Mouse (Mus musculus): ENCODE data around the gene Dock8. TPM values are rescaled to one million over a fixed set of nuclear protein-coding genes. Genes with fewer than 3 reads are reported as not detected.
A peak's percentile ranks its signal among the peaks of the same experiment; 100 is the strongest.
"Not testable (repeated sequence)": the region's sequence is repeated elsewhere in the genome, so short reads cannot be mapped to it uniquely, and the experiment has no call there.

Dock8 gene
- total RNA-seq, 1 experiment: 0.49 TPM

DNA sequence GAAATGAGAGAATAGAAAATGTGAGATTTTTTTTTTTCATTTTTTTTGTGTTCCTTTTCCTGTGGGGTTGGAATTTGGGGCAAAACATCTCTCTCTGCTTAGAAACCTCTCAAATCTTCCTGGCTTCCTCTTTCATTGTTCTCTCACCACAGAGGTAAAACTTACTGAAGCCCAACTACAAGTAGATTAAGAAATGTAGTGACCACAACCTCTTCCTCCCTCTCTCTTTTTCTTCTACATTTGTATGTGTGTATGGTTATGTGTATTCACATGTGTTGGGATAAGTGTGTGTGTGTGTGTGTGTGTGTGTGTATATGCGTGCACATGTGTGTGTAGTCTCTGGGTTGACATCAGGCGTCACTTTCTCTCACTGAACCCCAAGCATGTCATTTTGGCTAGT lies 9.2 kb downstream of the Dock8 start:
- no peak for DNase-seq (ENCODE audit: low read depth, low spot score)
- in situ Hi-C loops (cut with MboI; ENCODE audit: low sequenced_read_pairs in 2 of 2, unreplicated experiment in 2 of 2): no loop called here
- H3K36me3 ChIP-seq (ENCODE audit: control insufficient read depth, insufficient read depth, low read length, poor library complexity, severe bottlenecking): no peaks in the 10 kb centered on the region
- H3K9ac ChIP-seq (ENCODE audit: insufficient read depth, low read depth, low read length, poor library complexity, severe bottlenecking): no peak overlapping the region
- TF ChIP-seq MAFK (IDR thresholded peaks at IDR 0.05; ENCODE audit: insufficient read depth, low read depth, low read length) (no peak), ZNF384 (IDR thresholded peaks at IDR 0.05; ENCODE audit: low read depth, low read length) (no peak), CHD2 (IDR thresholded peaks at IDR 0.05; ENCODE audit: low read depth, low read length) (no peak), HCFC1 (IDR thresholded peaks at IDR 0.05; ENCODE audit: borderline replicate concordance, insufficient read depth, low read length) (no peak), ZC3H11A (IDR thresholded peaks at IDR 0.05; ENCODE audit: borderline replicate concordance, low read depth, low read length) (no peak)
- no peak overlapping the region for H3K27ac ChIP-seq (ENCODE audit: insufficient read depth, low read depth, low read length, poor library complexity, severe bottlenecking)
- peaks cover 0 to 2% of the 10 kb centered on the region in 2 experiments; a peak in 1 of 4 replicates for H3K4me1 ChIP-seq (ENCODE audit: control insufficient read depth in 2 of 2, insufficient read depth in 2 of 2, low read length in 2 of 2, poor library complexity in 1 of 2)
- no peak overlapping the region for H3K4me3 ChIP-seq (ENCODE audit: insufficient read depth in 1 of 2, low read depth in 1 of 2, low read length in 2 of 2, poor library complexity in 1 of 2, severe bottlenecking in 1 of 2)
- H3K9me3 ChIP-seq (ENCODE audit: control insufficient read depth, insufficient read depth, low read depth, low read length): no peaks in the 10 kb centered on the region

- no peaks in the 10 kb centered on the region for H3K9me3 ChIP-seq (ENCODE audit: control insufficient read depth, insufficient read depth, low read depth, low read length)
- TF ChIP-seq HCFC1 (IDR thresholded peaks at IDR 0.05; ENCODE audit: borderline replicate concordance, insufficient read depth, low read length) (no peak), CHD2 (IDR thresholded peaks at IDR 0.05; ENCODE audit: low read depth, low read length) (no peak), ZC3H11A (IDR thresholded peaks at IDR 0.05; ENCODE audit: borderline replicate concordance, low read depth, low read length) (no peak), ZNF384 (IDR thresholded peaks at IDR 0.05; ENCODE audit: low read depth, low read length) (no peak), MAFK (IDR thresholded peaks at IDR 0.05; ENCODE audit: insufficient read depth, low read depth, low read length) (no peak)
- H3K27ac ChIP-seq (ENCODE audit: insufficient read depth, low read depth, low read length, poor library complexity, severe bottlenecking): no peak overlapping the region
- no peak for DNase-seq (ENCODE audit: low read depth, low spot score)
- no peak overlapping the region for H3K4me3 ChIP-seq (ENCODE audit: insufficient read depth in 1 of 2, low read depth in 1 of 2, low read length in 2 of 2, poor library complexity in 1 of 2, severe bottlenecking in 1 of 2)
- in situ Hi-C loops (cut with MboI; ENCODE audit: low sequenced_read_pairs in 2 of 2, unreplicated experiment in 2 of 2): no loop called here
- no peaks in the 10 kb centered on the region for H3K4me1 ChIP-seq (ENCODE audit: control insufficient read depth in 2 of 2, insufficient read depth in 2 of 2, low read length in 2 of 2, poor library complexity in 1 of 2)
- no peaks in the 10 kb centered on the region for H3K36me3 ChIP-seq (ENCODE audit: control insufficient read depth, insufficient read depth, low read length, poor library complexity, severe bottlenecking)
- no peak overlapping the region for H3K9ac ChIP-seq (ENCODE audit: insufficient read depth, low read depth, low read length, poor library complexity, severe bottlenecking)
Measured at GRCm38 (mm10) chr19:25022766-25023165, 23.4 kb downstream of the Dock8 start.

- no peak for DNase-seq (ENCODE audit: low read depth, low spot score)
- Histone ChIP-seq H3K36me3 (ENCODE audit: control insufficient read depth, insufficient read depth, low read length, poor library complexity, severe bottlenecking) (no peaks in the 10 kb centered on the region), H3K4me3 (ENCODE audit: insufficient read depth in 1 of 2, low read depth in 1 of 2, low read length in 2 of 2, poor library complexity in 1 of 2, severe bottlenecking in 1 of 2) (no peak overlapping the region), H3K9ac (ENCODE audit: insufficient read depth, low read depth, low read length, poor library complexity, severe bottlenecking) (no peak overlapping the region), H3K27ac (ENCODE audit: insufficient read depth, low read depth, low read length, poor library complexity, severe bottlenecking) (no peak overlapping the region), H3K4me1 (ENCODE audit: control insufficient read depth in 2 of 2, insufficient read depth in 2 of 2, low read length in 2 of 2, poor library complexity in 1 of 2) (no peaks in the 10 kb centered on the region), H3K9me3 (ENCODE audit: control insufficient read depth, insufficient read depth, low read depth, low read length) (no peaks in the 10 kb centered on the region)
- TF ChIP-seq MAFK (IDR thresholded peaks at IDR 0.05; ENCODE audit: insufficient read depth, low read depth, low read length): no peak
- TF ChIP-seq HCFC1 (IDR thresholded peaks at IDR 0.05; ENCODE audit: borderline replicate concordance, insufficient read depth, low read length): no peak
- TF ChIP-seq CHD2 (IDR thresholded peaks at IDR 0.05; ENCODE audit: low read depth, low read length): no peak
- no peak for TF ChIP-seq ZC3H11A (IDR thresholded peaks at IDR 0.05; ENCODE audit: borderline replicate concordance, low read depth, low read length)
- no peak for TF ChIP-seq ZNF384 (IDR thresholded peaks at IDR 0.05; ENCODE audit: low read depth, low read length)
- in situ Hi-C loops (cut with MboI; ENCODE audit: low sequenced_read_pairs in 2 of 2, unreplicated experiment in 2 of 2): no loop called here
Measured at GRCm38 (mm10) chr19:25031765-25032164, 32.4 kb downstream of the Dock8 start.

DNA sequence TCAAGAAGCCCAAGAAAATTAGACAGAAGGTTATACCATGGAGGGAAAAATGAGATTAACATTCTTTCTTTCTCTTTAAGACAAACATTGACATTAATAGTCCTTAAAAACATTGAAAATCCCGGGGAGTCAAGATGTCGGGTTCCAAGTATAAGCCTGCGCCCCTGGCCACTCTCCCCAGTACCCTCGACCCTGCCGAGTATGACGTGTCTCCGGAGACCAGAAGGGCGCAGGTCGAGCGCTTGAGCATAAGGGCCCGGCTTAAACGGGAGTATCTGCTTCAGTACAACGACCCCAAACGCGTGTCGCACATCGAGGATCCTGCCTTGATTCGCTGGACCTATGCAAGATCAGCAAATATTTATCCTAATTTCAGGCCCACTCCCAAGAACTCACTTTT lies 33.7 kb downstream of the Dock8 start:
- DNase-seq (ENCODE audit: low read depth, low spot score); in situ Hi-C loops (cut with MboI; ENCODE audit: low sequenced_read_pairs in 2 of 2, unreplicated experiment in 2 of 2); H3K4me1 ChIP-seq (ENCODE audit: control insufficient read depth in 2 of 2, insufficient read depth in 2 of 2, low read length in 2 of 2, poor library complexity in 1 of 2); H3K27ac ChIP-seq (ENCODE audit: insufficient read depth, low read depth, low read length, poor library complexity, severe bottlenecking); H3K36me3 ChIP-seq (ENCODE audit: control insufficient read depth, insufficient read depth, low read length, poor library complexity, severe bottlenecking); H3K9ac ChIP-seq (ENCODE audit: insufficient read depth, low read depth, low read length, poor library complexity, severe bottlenecking); H3K9me3 ChIP-seq (ENCODE audit: control insufficient read depth, insufficient read depth, low read depth, low read length); H3K4me3 ChIP-seq (ENCODE audit: insufficient read depth in 1 of 2, low read depth in 1 of 2, low read length in 2 of 2, poor library complexity in 1 of 2, severe bottlenecking in 1 of 2): not testable (repeated sequence)

DNA sequence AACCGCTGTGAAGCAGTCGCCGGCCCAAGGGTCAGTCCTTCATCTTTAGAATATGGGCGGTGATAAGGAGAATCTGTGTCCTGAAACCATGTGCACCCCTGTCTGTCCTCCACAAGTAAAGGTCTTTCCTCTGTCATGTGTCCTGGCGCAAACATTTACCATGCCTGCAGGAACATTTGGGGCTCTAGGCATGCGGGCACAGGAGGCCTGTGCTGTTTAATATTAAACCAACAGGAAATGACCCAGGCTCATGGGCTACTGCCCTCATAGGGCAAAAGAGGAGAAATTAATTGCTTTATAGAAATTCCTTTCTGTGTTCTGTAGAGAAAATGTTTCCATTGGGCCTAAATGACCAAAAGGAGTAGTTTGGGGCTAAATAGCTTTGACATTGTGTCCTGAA lies 36.5 kb downstream of the Dock8 start:
- H3K36me3 ChIP-seq (ENCODE audit: control insufficient read depth, insufficient read depth, low read length, poor library complexity, severe bottlenecking): no peaks in the 10 kb centered on the region
- DNase-seq (ENCODE audit: low read depth, low spot score): no peak
- H3K4me1 ChIP-seq (ENCODE audit: control insufficient read depth in 2 of 2, insufficient read depth in 2 of 2, low read length in 2 of 2, poor library complexity in 1 of 2): no peaks in the 10 kb centered on the region
- no peaks in the 10 kb centered on the region for H3K9me3 ChIP-seq (ENCODE audit: control insufficient read depth, insufficient read depth, low read depth, low read length)
- in situ Hi-C loops (cut with MboI; ENCODE audit: low sequenced_read_pairs in 2 of 2, unreplicated experiment in 2 of 2): no loop called here
- H3K9ac ChIP-seq (ENCODE audit: insufficient read depth, low read depth, low read length, poor library complexity, severe bottlenecking): no peak overlapping the region
- peak overlapping the region in 1 of 2 experiments; percentile 18; a peak in 2 of 4 replicates for H3K4me3 ChIP-seq (ENCODE audit: insufficient read depth in 1 of 2, low read depth in 1 of 2, low read length in 2 of 2, poor library complexity in 1 of 2, severe bottlenecking in 1 of 2)
- no peak overlapping the region for H3K27ac ChIP-seq (ENCODE audit: insufficient read depth, low read depth, low read length, poor library complexity, severe bottlenecking)
- TF ChIP-seq MAFK (IDR thresholded peaks at IDR 0.05; ENCODE audit: insufficient read depth, low read depth, low read length) (no peak), ZNF384 (IDR thresholded peaks at IDR 0.05; ENCODE audit: low read depth, low read length) (no peak), ZC3H11A (IDR thresholded peaks at IDR 0.05; ENCODE audit: borderline replicate concordance, low read depth, low read length) (no peak), CHD2 (IDR thresholded peaks at IDR 0.05; ENCODE audit: low read depth, low read length) (no peak), HCFC1 (IDR thresholded peaks at IDR 0.05; ENCODE audit: borderline replicate concordance, insufficient read depth, low read length) (no peak)

All from ES-E14 (cell line).